33 mouse cellular contexts compared by ENCODE assay signal in the genomic region with DNA sequence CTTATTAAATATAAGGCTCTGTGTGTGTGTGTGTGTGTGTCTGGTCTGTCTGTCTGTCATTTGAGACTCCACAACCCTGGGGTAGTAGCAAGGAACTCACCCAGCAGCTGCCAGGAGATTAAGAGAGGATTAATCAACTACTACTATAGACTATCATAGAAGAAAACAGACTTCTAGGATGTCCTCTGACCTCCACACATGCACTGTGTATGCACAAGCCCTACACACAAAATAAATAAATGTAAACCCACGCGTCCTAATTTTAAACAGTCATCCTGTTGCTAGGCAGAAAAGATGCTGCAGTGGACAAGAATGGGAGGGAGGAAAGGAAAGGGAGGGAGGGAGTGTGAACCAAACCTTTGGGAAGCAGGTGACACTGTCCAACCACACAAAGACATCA. TPM values are rescaled to one million over a fixed set of nuclear protein-coding genes. Genes with fewer than 3 reads are reported as not detected.
DNase-seq lines count a peak whose midpoint lies in the region; ATAC-seq and TF ChIP-seq lines count a peak whose summit lies in the region.
"Had no signal": no experiment of that assay in that cellular context is flagged by ENCODE, and none has a peak within 500 bp of the region (broad histone marks: within the 10 kb centered on the region; RNA-seq: fewer than 3 reads in every experiment).

No protein-coding gene starts in this region.

- H3K9ac ChIP-seq in hindbrain, embryonic 16.5 days (ENCODE audit: low read depth, low read length), result no peak overlapping the region
- no peak overlapping the region for H3K9ac ChIP-seq in hindbrain, embryonic 11.5 days (ENCODE audit: low read depth, low read length)
- no peak overlapping the region for H3K9ac ChIP-seq in midbrain, embryonic 14.5 days (replicated peaks; ENCODE audit: low read length)
- H3K9ac ChIP-seq in midbrain, embryonic 16.5 days (ENCODE audit: low read depth, low read length), result no peak overlapping the region
- H3K9ac ChIP-seq in embryonic facial prominence, embryonic 14.5 days (ENCODE audit: low read depth, low read length), result no peak overlapping the region
- 0 out of 2 replicates have a peak overlapping the region, but pooled peaks have one; percentile 14 for H3K9ac ChIP-seq in neural tube, embryonic 15.5 days (replicated peaks)
- H3K9ac ChIP-seq: forebrain, embryonic 15.5 days; heart, embryonic 12.5 days; liver, embryonic 14.5 days had no signal

- H3K4me1 ChIP-seq in hindbrain, embryonic 16.5 days (ENCODE audit: control insufficient read depth, insufficient read depth, low read depth, low read length), result peaks cover 6% of the 10 kb centered on the region
- H3K4me1 ChIP-seq in hindbrain, embryonic 11.5 days (replicated peaks; ENCODE audit: control insufficient read depth, insufficient read depth, low read length), result no peaks in the 10 kb centered on the region
- peaks cover 11% of the 10 kb centered on the region for H3K4me1 ChIP-seq in midbrain, embryonic 14.5 days (ENCODE audit: control insufficient read depth, insufficient read depth, low read length)
- peaks cover 3% of the 10 kb centered on the region for H3K4me1 ChIP-seq in midbrain, embryonic 16.5 days (ENCODE audit: control insufficient read depth, insufficient read depth, low read length)
- H3K4me1 ChIP-seq in embryonic facial prominence, embryonic 14.5 days (ENCODE audit: control insufficient read depth, insufficient read depth, low read length), result no peaks in the 10 kb centered on the region
- H3K4me1 ChIP-seq in neural tube, embryonic 15.5 days, result peaks cover 20% of the 10 kb centered on the region
- H3K4me1 ChIP-seq: heart, embryonic 12.5 days had no signal

- H3K27me3 ChIP-seq in hindbrain, embryonic 16.5 days (replicated peaks; ENCODE audit: control insufficient read depth, insufficient read depth, low read length), result no peaks in the 10 kb centered on the region
- H3K27me3 ChIP-seq in hindbrain, embryonic 11.5 days (ENCODE audit: control insufficient read depth, insufficient read depth, low read length), result no peaks in the 10 kb centered on the region
- no peaks in the 10 kb centered on the region for H3K27me3 ChIP-seq in midbrain, embryonic 14.5 days (ENCODE audit: control insufficient read depth, insufficient read depth, low read length)
- no peaks in the 10 kb centered on the region for H3K27me3 ChIP-seq in midbrain, embryonic 16.5 days (ENCODE audit: control insufficient read depth, insufficient read depth, low read depth, low read length)
- H3K27me3 ChIP-seq in embryonic facial prominence, embryonic 14.5 days (replicated peaks; ENCODE audit: control insufficient read depth, insufficient read depth, low read length), result no peaks in the 10 kb centered on the region
- no peaks in the 10 kb centered on the region for H3K27me3 ChIP-seq in neural tube, embryonic 15.5 days (replicated peaks)
- H3K27me3 ChIP-seq: forebrain, embryonic 15.5 days; heart, embryonic 12.5 days had no signal

- no peaks in the 10 kb centered on the region for H3K9me3 ChIP-seq in hindbrain, embryonic 16.5 days (ENCODE audit: control insufficient read depth, low read length)
- no peaks in the 10 kb centered on the region for H3K9me3 ChIP-seq in hindbrain, embryonic 11.5 days (ENCODE audit: control insufficient read depth, low read length)
- H3K9me3 ChIP-seq in midbrain, embryonic 14.5 days (ENCODE audit: control insufficient read depth, low read length), result no peaks in the 10 kb centered on the region
- no peaks in the 10 kb centered on the region for H3K9me3 ChIP-seq in midbrain, embryonic 16.5 days (replicated peaks; ENCODE audit: control insufficient read depth, low read length, poor library complexity, severe bottlenecking)
- H3K9me3 ChIP-seq in embryonic facial prominence, embryonic 14.5 days (ENCODE audit: control insufficient read depth, low read length), result no peaks in the 10 kb centered on the region
- no peaks in the 10 kb centered on the region for H3K9me3 ChIP-seq in neural tube, embryonic 15.5 days (replicated peaks)
- H3K9me3 ChIP-seq: forebrain, embryonic 15.5 days had no signal

- no peak overlapping the region for H3K27ac ChIP-seq in hindbrain, embryonic 16.5 days (ENCODE audit: low read depth, low read length)
- no peak overlapping the region for H3K27ac ChIP-seq in hindbrain, embryonic 11.5 days (ENCODE audit: low read depth, low read length)
- H3K27ac ChIP-seq in midbrain, embryonic 14.5 days (replicated peaks; ENCODE audit: low read depth, low read length), result 0 out of 2 replicates have a peak overlapping the region, but pooled peaks have one; percentile 20
- no peak overlapping the region for H3K27ac ChIP-seq in midbrain, embryonic 16.5 days (ENCODE audit: low read length)
- H3K27ac ChIP-seq in embryonic facial prominence, embryonic 14.5 days (replicated peaks; ENCODE audit: low read depth, low read length), result no peak overlapping the region
- H3K27ac ChIP-seq in neural tube, embryonic 15.5 days (replicated peaks), result no peak overlapping the region
- no peak overlapping the region for H3K27ac ChIP-seq in gastrocnemius, adult 2 months
- H3K27ac ChIP-seq: forebrain, embryonic 15.5 days; liver, embryonic 14.5 days; macrophage had no signal

- no peak for TF ChIP-seq CTCF in gastrocnemius, adult 2 months (IDR thresholded peaks at IDR 0.05)

- H3K4me2 ChIP-seq in hindbrain, embryonic 16.5 days (ENCODE audit: low read length), result no peak overlapping the region
- H3K4me2 ChIP-seq in hindbrain, embryonic 11.5 days (replicated peaks; ENCODE audit: low read depth, low read length), result no peak overlapping the region
- no peak overlapping the region for H3K4me2 ChIP-seq in midbrain, embryonic 14.5 days (ENCODE audit: low read length)
- H3K4me2 ChIP-seq in midbrain, embryonic 16.5 days (ENCODE audit: low read length), result no peak overlapping the region
- H3K4me2 ChIP-seq in embryonic facial prominence, embryonic 14.5 days (ENCODE audit: low read depth, low read length), result no peak overlapping the region
- H3K4me2 ChIP-seq in neural tube, embryonic 15.5 days, result no peak overlapping the region
- H3K4me2 ChIP-seq: forebrain, embryonic 15.5 days; heart, embryonic 12.5 days had no signal

- ATAC-seq in hindbrain, embryonic 16.5 days, result peak; percentile 21; the same call in 1 of the 2 replicates
- ATAC-seq in hindbrain, embryonic 11.5 days (ENCODE audit: low FRiP score), result no peak
- no peak for ATAC-seq in midbrain, embryonic 14.5 days (ENCODE audit: low FRiP score, low TSS enrichment)
- ATAC-seq in midbrain, embryonic 16.5 days, result no peak
- ATAC-seq in embryonic facial prominence, embryonic 14.5 days (ENCODE audit: low read depth), result peak; percentile 27; the same call in 1 of the 2 replicates
- no peak for ATAC-seq in neural tube, embryonic 15.5 days (ENCODE audit: low FRiP score)
- ATAC-seq: CD4-positive, CD25-positive, alpha-beta regulatory T cell, adult 4 months; inflammation-experienced regulatory T-cells, adult 6 months had no signal

- no peaks in the 10 kb centered on the region for H3K36me3 ChIP-seq in hindbrain, embryonic 16.5 days (ENCODE audit: control insufficient read depth, insufficient read depth, low read length)
- H3K36me3 ChIP-seq in hindbrain, embryonic 11.5 days (ENCODE audit: control insufficient read depth, insufficient read depth, low read length), result no peaks in the 10 kb centered on the region
- H3K36me3 ChIP-seq in midbrain, embryonic 14.5 days (ENCODE audit: control insufficient read depth, insufficient read depth, low read length), result 0 out of 2 replicates have a peak, but pooled peaks cover 2% of the 10 kb centered on the region
- H3K36me3 ChIP-seq in midbrain, embryonic 16.5 days (ENCODE audit: control insufficient read depth, insufficient read depth, low read length), result 0 out of 2 replicates have a peak, but pooled peaks cover 2% of the 10 kb centered on the region
- no peaks in the 10 kb centered on the region for H3K36me3 ChIP-seq in embryonic facial prominence, embryonic 14.5 days (ENCODE audit: control insufficient read depth, insufficient read depth, low read length)
- H3K36me3 ChIP-seq in neural tube, embryonic 15.5 days, result no peaks in the 10 kb centered on the region
- H3K36me3 ChIP-seq: forebrain, embryonic 15.5 days; heart, embryonic 12.5 days had no signal

- H3K4me3 ChIP-seq in hindbrain, embryonic 16.5 days (ENCODE audit: low read length), result no peak overlapping the region
- no peak overlapping the region for H3K4me3 ChIP-seq in hindbrain, embryonic 11.5 days (ENCODE audit: low read depth, low read length)
- H3K4me3 ChIP-seq in midbrain, embryonic 14.5 days (replicated peaks; ENCODE audit: low read depth, low read length), result no peak overlapping the region
- no peak overlapping the region for H3K4me3 ChIP-seq in midbrain, embryonic 16.5 days (ENCODE audit: low read depth, low read length)
- H3K4me3 ChIP-seq in embryonic facial prominence, embryonic 14.5 days (ENCODE audit: low read depth, low read length), result no peak overlapping the region
- H3K4me3 ChIP-seq in neural tube, embryonic 15.5 days (replicated peaks), result no peak overlapping the region
- no peak overlapping the region for H3K4me3 ChIP-seq in gastrocnemius, adult 2 months
- H3K4me3 ChIP-seq: forebrain, embryonic 15.5 days; heart, embryonic 12.5 days; layer of hippocampus, adult 2 months; left cerebral cortex, adult 2 months had no signal

- 69% methylated on average over 2 of the region's 2 CpGs for WGBS in hindbrain, embryonic 16.5 days
- WGBS in hindbrain, embryonic 11.5 days, result 80% methylated on average over 2 of the region's 2 CpGs
- WGBS in midbrain, embryonic 14.5 days, result 89% methylated on average over 2 of the region's 2 CpGs
- WGBS in midbrain, embryonic 16.5 days, result 62% methylated on average over 2 of the region's 2 CpGs
- 48% methylated on average over 2 of the region's 2 CpGs for WGBS in embryonic facial prominence, embryonic 14.5 days
- WGBS in neural tube, embryonic 15.5 days, result 94% methylated on average over 2 of the region's 2 CpGs

- no peak for DNase-seq in hindbrain, embryonic 11.5 days (ENCODE audit: low spot score)
- DNase-seq in midbrain, embryonic 14.5 days, result no peak
- peak; percentile 43 for DNase-seq in embryonic facial prominence, embryonic 14.5 days (ENCODE audit: low spot score)
- no peak for DNase-seq in gastrocnemius, adult 2 months
- DNase-seq: adrenal gland, postnatal 14 days; cerebellum, adult 11 months; gastrocnemius, postnatal 36 days; heart, adult 18-20 months; heart, postnatal 10 days; kidney, adult 2 months; kidney, postnatal 36 days; liver; lung, adult 2 months; lung, postnatal 10 days; right cerebral cortex, adult 18-20 months; spleen, adult 18-20 months; thymus, adult 2 months; thymus, postnatal 4 days had no signal

- intact Hi-C loops in gastrocnemius, adult 2 months (cut with DNase I), result no loop called here

RNA-seq across cellular contexts. Expression of a gene that starts 23.9 kb away (rescaled TPM):
- polyA plus RNA-seq in hindbrain, embryonic 16.5 days (2015; fragmentation: Nextera tagmentation; extraction: Ambion mirVana), result 85.0 and 89.8 TPM in 2 replicates
- polyA plus RNA-seq in hindbrain, embryonic 11.5 days (2014; fragmentation: Nextera tagmentation; extraction: Ambion mirVana), result 12.8 and 14.6 TPM in 2 replicates
- polyA plus RNA-seq in midbrain, embryonic 14.5 days (2014; fragmentation: Nextera tagmentation; extraction: Ambion mirVana), result 79.7 and 85.9 TPM in 2 replicates
- polyA plus RNA-seq in midbrain, embryonic 16.5 days (2015; fragmentation: Nextera tagmentation; extraction: Ambion mirVana), result 88.4 and 97.1 TPM in 2 replicates
- 28.7 and 29.1 TPM in 2 replicates for polyA plus RNA-seq in embryonic facial prominence, embryonic 14.5 days (2014; fragmentation: Nextera tagmentation; extraction: Ambion mirVana)
- polyA plus RNA-seq in neural tube, embryonic 15.5 days (2015; fragmentation: Nextera tagmentation; extraction: Ambion mirVana), result 81.2 and 143 TPM in 2 replicates
- total RNA-seq in gastrocnemius, adult 2 months (2021), result 10 to 100 TPM; 15.3 to 25.0 TPM
- total RNA-seq: common myeloid progenitor, adult 5-6 weeks; megakaryocyte-erythroid progenitor cell, adult 5-6 weeks had no signal

RNA-seq across cellular contexts. Expression of a gene that starts 49.5 kb away (rescaled TPM):
- 0.51 and 0.76 TPM in 2 replicates for polyA plus RNA-seq in hindbrain, embryonic 16.5 days (2015; fragmentation: Nextera tagmentation; extraction: Ambion mirVana)
- polyA plus RNA-seq in hindbrain, embryonic 11.5 days (2014; fragmentation: Nextera tagmentation; extraction: Ambion mirVana), result 7.1 and 7.3 TPM in 2 replicates
- 1.8 and 2.6 TPM in 2 replicates for polyA plus RNA-seq in midbrain, embryonic 14.5 days (2014; fragmentation: Nextera tagmentation; extraction: Ambion mirVana)
- 0.84 and 1.9 TPM in 2 replicates for polyA plus RNA-seq in midbrain, embryonic 16.5 days (2015; fragmentation: Nextera tagmentation; extraction: Ambion mirVana)
- 0.35 and 0.42 TPM in 2 replicates for polyA plus RNA-seq in embryonic facial prominence, embryonic 14.5 days (2014; fragmentation: Nextera tagmentation; extraction: Ambion mirVana)
- 0.49 and 0.72 TPM in 2 replicates for polyA plus RNA-seq in neural tube, embryonic 15.5 days (2015; fragmentation: Nextera tagmentation; extraction: Ambion mirVana)
- 1 to 10 TPM; 1.6 to 2.4 TPM for total RNA-seq in gastrocnemius, adult 2 months (2021)
- total RNA-seq: adrenal gland, postnatal 14 days; common myeloid progenitor, adult 5-6 weeks; hematopoietic stem cell, adult 5-6 weeks; megakaryocyte-erythroid progenitor cell, adult 5-6 weeks; monocyte, adult 5-6 weeks had no signal
- polyA plus RNA-seq: kidney, adult 2 months; lung, adult 2 months; macrophage had no signal

Comparison
In these comparisons a context has a peak if more than half of its experiments do, and no peak if none do; other contexts are left out.
1. ATAC-seq: peak in hindbrain, embryonic 16.5 days (single experiment) and embryonic facial prominence, embryonic 14.5 days (single experiment); none in hindbrain, embryonic 11.5 days (single experiment), midbrain, embryonic 14.5 days (single experiment), midbrain, embryonic 16.5 days (single experiment) and neural tube, embryonic 15.5 days (single experiment).